Mouse (Mus musculus) thymus, adult 2 months (tissue): Measurements from ENCODE around the gene Pkm. TPM values are rescaled to one million over a fixed set of nuclear protein-coding genes. Genes with fewer than 3 reads are reported as not detected.

Experiments used
- DNase-seq: peaks from one replicate; pipeline ENCODE4 v3.0.0; 2021
- H3K27ac ChIP-seq: fragments of 200-500 bp; 2 replicates; pipeline ENCODE4 v1.5.1; 2012; ENCODE audit warnings: low read length, control low read depth; ENCODE audit not compliant: control insufficient read depth, insufficient read depth
- H3K27me3 ChIP-seq: fragments of 200-500 bp; 2 replicates; pipeline ENCODE4 v1.6.1; 2012; ENCODE audit warnings: mild to moderate bottlenecking, low read length, moderate library complexity, mixed read lengths; ENCODE audit not compliant: control insufficient read depth, insufficient read depth
- H3K36me3 ChIP-seq: fragments of 200-500 bp; 2 replicates; pipeline ENCODE4 v1.6.1; 2012; ENCODE audit warnings: mild to moderate bottlenecking, low read length, moderate library complexity; ENCODE audit not compliant: control insufficient read depth, insufficient read depth
- H3K4me1 ChIP-seq: fragments of 200-500 bp; replicated peaks from 2 replicates; pipeline ENCODE4 v1.6.1; 2012; ENCODE audit warnings: low read length; ENCODE audit not compliant: control insufficient read depth, insufficient read depth
- H3K4me3 ChIP-seq: fragments of 200-500 bp; 2 replicates; pipeline ENCODE4 v1.5.1; 2012; ENCODE audit warnings: mild to moderate bottlenecking, low read length, control low read depth, moderate library complexity; ENCODE audit not compliant: control insufficient read depth, insufficient read depth
- CTCF ChIP-seq: fragments of 200-500 bp; IDR thresholded peaks from 2 replicates; pipeline ENCODE4 v1.5.1; 2012; ENCODE audit warnings: mild to moderate bottlenecking, control low read depth, low read length, moderate library complexity, borderline replicate concordance; ENCODE audit not compliant: control insufficient read depth, poor library complexity, insufficient read depth; ENCODE audit errors: extremely low read depth
- POLR2A ChIP-seq: fragments of 200-500 bp; IDR thresholded peaks from 2 replicates; pipeline ENCODE4 v1.6.1; 2012; ENCODE audit warnings: mild to moderate bottlenecking, low read length, control low read depth, moderate library complexity; ENCODE audit not compliant: control insufficient read depth, poor library complexity, insufficient read depth; ENCODE audit errors: extremely low read depth
- WGBS: fragments of 180-500 bp; shearing (Covaris S2); methylation state at CpG from one replicate; pipeline ENCODE4 v1.1.7; 2018; 5-methylcytosine and 5-hydroxymethylcytosine counted together
- polyA plus RNA-seq: library from polyadenylated mRNA; depleted of rRNA; stranded (reverse); fragments of >200 nt; gene quantifications from 2 replicates; pipeline ENCODE4 v1.2.3, GENCODE M21; 2012

Pkm gene
- polyA plus RNA-seq, 1 experiment: 916 TPM

DNA sequence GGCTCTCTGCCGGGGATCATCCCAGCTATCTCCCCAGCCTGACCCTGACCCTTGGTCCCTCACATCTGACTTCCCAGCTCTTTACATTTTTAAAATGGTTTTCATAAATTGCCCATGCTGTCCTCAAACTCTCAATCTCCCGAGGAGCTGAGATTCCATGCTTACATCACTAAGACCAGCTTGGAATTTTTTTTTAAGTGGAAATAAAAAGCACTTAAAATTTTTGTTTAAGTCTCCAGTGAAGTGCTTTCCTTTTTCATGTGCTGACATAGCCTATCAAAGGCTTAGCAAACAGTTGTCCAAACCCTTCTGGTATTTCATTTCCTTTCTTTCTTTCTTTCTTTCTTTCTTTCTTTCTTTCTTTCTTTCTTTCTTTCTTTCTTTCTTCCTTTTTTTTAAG lies 27.9 kb downstream of the Pkm start:
- WGBS: 89% methylated on average over 2 of the region's 2 CpGs
- H3K27ac ChIP-seq: no peak overlapping the region
- TF ChIP-seq CTCF (no peak), POLR2A (no peak)
- H3K36me3 ChIP-seq: 0 out of 2 replicates have a peak, but pooled peaks cover 3% of the 10 kb centered on the region
- DNase-seq: no peak
- H3K4me3 ChIP-seq: no peak overlapping the region
- no peaks in the 10 kb centered on the region for H3K27me3 ChIP-seq
- peaks cover 8% of the 10 kb centered on the region for H3K4me1 ChIP-seq

DNA sequence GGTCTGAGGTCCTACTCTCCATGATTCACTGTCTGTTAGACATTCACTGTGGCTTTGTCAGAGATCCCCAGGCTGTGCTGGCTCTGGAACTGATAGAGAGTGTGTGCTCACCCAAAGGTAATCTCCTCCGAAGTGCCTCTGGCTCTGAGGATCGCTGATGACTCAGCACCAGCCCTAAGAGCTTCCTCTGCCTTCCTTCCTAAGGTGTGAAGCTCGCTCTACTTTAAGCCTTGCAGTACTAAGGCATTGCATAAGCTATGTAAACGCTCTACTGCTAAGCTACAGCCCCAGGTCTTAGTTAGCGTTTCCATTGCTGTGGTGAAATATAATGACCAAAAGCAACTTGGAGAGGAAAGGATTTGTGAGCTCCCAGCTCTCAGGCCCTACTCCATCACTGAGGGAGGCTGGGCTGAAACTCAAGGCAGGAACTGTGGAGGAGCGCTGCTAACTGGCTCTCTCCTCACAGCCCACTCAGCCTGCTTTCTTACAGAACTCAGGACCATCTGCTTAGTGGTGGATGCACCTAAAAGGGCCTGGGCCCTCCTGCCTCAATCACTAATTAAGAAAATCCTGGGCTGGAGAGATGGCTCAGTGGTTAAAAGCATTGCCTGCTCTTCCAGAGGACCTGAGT lies 31.4 kb downstream of the Pkm start:
- no peak for TF ChIP-seq POLR2A
- TF ChIP-seq CTCF: no peak
- Histone ChIP-seq H3K27ac (no peak overlapping the region), H3K4me3 (no peak overlapping the region), H3K4me1 (no peaks in the 10 kb centered on the region), H3K27me3 (no peaks in the 10 kb centered on the region), H3K36me3 (no peaks in the 10 kb centered on the region)
- 32% methylated on average over 6 of the region's 6 CpGs for WGBS
- no peak for DNase-seq

DNA sequence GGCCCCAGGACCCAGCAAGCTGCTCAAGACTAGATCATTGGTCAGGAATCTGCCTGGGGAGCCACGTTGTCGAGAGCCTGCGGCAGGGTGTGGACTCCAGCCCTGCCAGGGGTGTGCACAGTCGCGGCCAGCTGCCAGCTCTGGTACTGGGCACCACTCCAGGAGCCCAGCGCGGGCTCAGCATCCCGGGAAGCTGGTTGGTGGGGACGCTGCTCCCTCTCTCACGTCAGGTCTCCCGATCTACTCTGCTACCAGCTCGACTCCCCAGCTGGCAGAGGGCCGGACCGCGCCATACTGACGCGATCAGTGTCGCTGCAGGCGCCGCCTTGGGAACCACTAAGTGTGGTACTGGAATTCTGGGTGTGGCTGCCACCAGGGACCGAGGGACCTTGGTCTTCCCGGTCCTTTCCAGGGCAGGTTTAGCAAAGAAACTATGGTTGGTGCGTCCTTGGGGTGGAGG lies 35.5 kb downstream of the Pkm start:
- Histone ChIP-seq H3K27ac (no peak overlapping the region), H3K4me3 (no peak overlapping the region)
- 32% methylated on average over 23 of the region's 23 CpGs for WGBS

DNA sequence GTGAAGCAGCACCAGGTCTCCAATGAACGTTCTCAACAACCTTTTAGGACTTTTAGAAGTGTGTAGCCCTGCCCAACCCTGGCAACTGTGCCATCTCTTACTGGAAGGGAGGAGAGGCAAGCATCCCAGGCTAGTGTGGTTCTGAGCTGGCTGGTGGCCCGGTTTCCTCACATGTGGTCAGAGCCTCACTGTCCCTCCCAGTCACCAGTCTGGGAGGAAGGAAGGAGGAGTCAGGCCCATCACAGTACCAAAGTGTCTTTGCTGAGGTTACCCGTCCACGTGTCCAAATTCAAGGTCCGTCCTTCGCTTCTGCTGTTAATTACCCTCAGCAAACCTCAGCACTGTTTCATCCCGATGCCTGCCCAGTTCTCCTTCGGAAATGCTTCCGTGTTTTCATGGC lies 36.0 kb downstream of the Pkm start:
- H3K4me1 ChIP-seq: no peaks in the 10 kb centered on the region
- H3K4me3 ChIP-seq: no peak overlapping the region
- no peak for DNase-seq
- no peak for TF ChIP-seq POLR2A
- no peak for TF ChIP-seq CTCF
- no peaks in the 10 kb centered on the region for H3K27me3 ChIP-seq
- H3K27ac ChIP-seq: no peak overlapping the region
- H3K36me3 ChIP-seq: no peaks in the 10 kb centered on the region
- 60% methylated on average over 9 of the region's 9 CpGs for WGBS

More for the DNA sequence above, 35.5 kb downstream of the Pkm start:
- Histone ChIP-seq H3K4me1 (no peaks in the 10 kb centered on the region), H3K27me3 (no peaks in the 10 kb centered on the region), H3K36me3 (no peaks in the 10 kb centered on the region)
- TF ChIP-seq POLR2A: no peak
- no peak for DNase-seq

DNA sequence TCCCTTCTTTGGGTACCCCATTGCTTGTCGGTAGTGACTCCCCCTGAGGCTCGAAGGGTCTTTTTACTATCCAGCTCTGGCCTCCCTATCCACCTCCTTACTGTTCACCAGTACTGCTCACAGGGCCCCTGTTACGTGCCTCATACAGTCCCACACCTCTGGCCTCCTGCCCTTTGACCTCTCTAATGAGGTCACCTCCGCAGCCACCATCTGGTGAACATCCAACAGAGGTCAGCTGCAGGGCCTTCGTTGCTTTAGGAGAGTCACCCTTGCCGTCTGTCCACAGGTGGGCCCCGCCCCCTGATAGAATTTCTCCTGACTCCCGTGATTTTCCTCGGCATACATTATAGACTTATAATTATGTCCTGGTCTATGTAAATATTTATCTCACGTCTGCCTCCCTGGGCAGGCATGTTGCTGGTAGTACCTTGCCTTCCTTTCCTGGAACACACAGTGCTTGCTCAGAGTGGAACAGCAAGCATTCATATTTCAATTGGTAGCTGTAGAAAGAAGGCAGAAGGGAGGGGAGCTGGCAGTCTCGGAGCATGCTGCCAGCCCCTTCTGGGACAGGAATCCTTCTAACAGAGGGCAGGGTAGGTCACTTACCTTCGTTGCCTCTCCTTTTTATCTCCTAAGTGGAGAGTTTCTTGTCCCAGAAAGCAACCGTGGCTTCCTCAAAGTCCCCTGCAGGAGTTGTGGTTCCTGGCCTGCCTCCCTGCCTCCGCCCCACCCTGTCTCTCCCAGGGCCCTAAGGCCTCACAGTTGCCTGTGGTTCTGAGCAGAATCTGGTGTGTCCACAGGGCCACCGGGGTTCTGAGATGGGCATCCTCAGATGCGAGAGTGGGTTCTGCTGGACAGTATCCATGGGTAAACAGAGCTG lies 38.6 kb downstream of the Pkm start:
- no peak overlapping the region for H3K27ac ChIP-seq
- H3K4me1 ChIP-seq: no peaks in the 10 kb centered on the region
- WGBS: 83% methylated on average over 16 of the region's 16 CpGs
- H3K36me3 ChIP-seq: no peaks in the 10 kb centered on the region
- H3K4me3 ChIP-seq: no peak overlapping the region
- H3K27me3 ChIP-seq: no peaks in the 10 kb centered on the region
- TF ChIP-seq POLR2A (no peak), CTCF (no peak)
- no peak for DNase-seq

DNA sequence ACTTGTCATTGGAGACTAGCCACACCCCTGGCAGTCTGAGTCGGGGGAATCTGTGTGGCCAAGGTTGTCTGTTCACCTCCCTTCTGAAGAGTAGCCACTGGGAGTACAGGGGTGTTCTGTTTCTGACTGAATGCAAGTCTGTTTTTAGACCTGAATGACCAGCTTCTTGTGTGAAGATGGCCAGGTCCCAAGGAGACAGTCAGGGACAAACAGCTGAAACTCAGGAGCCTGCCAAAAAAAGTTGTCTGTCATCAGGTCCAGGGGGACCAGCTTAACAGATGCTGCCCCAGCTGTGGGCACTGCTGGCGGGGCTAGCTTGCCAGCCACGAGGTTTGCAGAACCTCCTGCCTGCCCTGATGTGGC lies 39.3 kb downstream of the Pkm start:
- DNase-seq: no peak
- Histone ChIP-seq H3K4me3 (no peak overlapping the region), H3K27ac (no peak overlapping the region), H3K36me3 (no peaks in the 10 kb centered on the region), H3K4me1 (no peaks in the 10 kb centered on the region), H3K27me3 (no peaks in the 10 kb centered on the region)
- 44% methylated on average over 3 of the region's 3 CpGs for WGBS
- TF ChIP-seq CTCF (no peak), POLR2A (no peak)
